Mouse (Mus musculus): Measurements from ENCODE around the gene Adnp. TPM values are rescaled to one million over a fixed set of nuclear protein-coding genes. Genes with fewer than 3 reads are reported as not detected.

Adnp gene
- total RNA-seq, 1 experiment, result 13.2 TPM

DNA sequence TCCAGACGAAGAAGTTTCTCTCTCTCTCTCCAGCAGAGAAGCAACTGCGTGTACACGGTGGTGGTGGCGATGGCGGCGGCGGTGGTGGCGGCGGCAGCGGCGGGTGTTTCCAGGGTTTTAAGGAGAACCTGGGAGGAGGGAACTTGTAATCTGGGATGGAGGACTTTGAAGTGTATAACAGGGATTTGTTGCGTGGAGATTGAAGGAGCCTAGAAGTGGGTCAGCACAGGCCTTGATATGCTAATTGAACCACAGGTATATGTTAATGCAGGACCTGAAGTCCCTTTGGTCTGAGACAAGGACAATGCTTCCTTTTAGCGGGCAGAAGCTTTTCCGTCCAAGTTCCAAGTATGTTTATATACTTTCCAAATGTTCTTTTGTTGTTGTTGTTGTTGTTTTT is 50.6 kb downstream of the Adnp start:
- H3K9ac ChIP-seq (ENCODE audit: insufficient read depth, low read depth, low read length, poor library complexity, severe bottlenecking), result peak overlapping the region; percentile 34; the same call in 1 of the 2 replicates
- H3K4me3 ChIP-seq (ENCODE audit: insufficient read depth in 1 of 2, low read depth in 1 of 2, low read length in 2 of 2, poor library complexity in 1 of 2, severe bottlenecking in 1 of 2), result no peak overlapping the region
- H3K27ac ChIP-seq (ENCODE audit: insufficient read depth, low read depth, low read length, poor library complexity, severe bottlenecking), result no peak overlapping the region; the same call in 1 of the 2 replicates
- no peak for TF ChIP-seq ZC3H11A (IDR thresholded peaks at IDR 0.05; ENCODE audit: borderline replicate concordance, low read depth, low read length)
- TF ChIP-seq MAFK (IDR thresholded peaks at IDR 0.05; ENCODE audit: insufficient read depth, low read depth, low read length), result no peak
- no peak for TF ChIP-seq CHD2 (IDR thresholded peaks at IDR 0.05; ENCODE audit: low read depth, low read length)
- no peak for TF ChIP-seq HCFC1 (IDR thresholded peaks at IDR 0.05; ENCODE audit: borderline replicate concordance, insufficient read depth, low read length)
- no peak for TF ChIP-seq ZNF384 (IDR thresholded peaks at IDR 0.05; ENCODE audit: low read depth, low read length)
- no peaks in the 10 kb centered on the region for H3K36me3 ChIP-seq (ENCODE audit: control insufficient read depth, insufficient read depth, low read length, poor library complexity, severe bottlenecking)
- no peak for DNase-seq (ENCODE audit: low read depth, low spot score)
- no peaks in the 10 kb centered on the region for H3K9me3 ChIP-seq (ENCODE audit: control insufficient read depth, insufficient read depth, low read depth, low read length)
- in situ Hi-C loops (cut with MboI; ENCODE audit: low sequenced_read_pairs in 2 of 2, unreplicated experiment in 2 of 2), result no loop called here
- peaks cover 9 to 48% of the 10 kb centered on the region in 2 experiments; a peak in 3 of 4 replicates for H3K4me1 ChIP-seq (ENCODE audit: control insufficient read depth in 2 of 2, insufficient read depth in 2 of 2, low read length in 2 of 2, poor library complexity in 1 of 2)

- no peak for TF ChIP-seq ZC3H11A (IDR thresholded peaks at IDR 0.05; ENCODE audit: borderline replicate concordance, low read depth, low read length)
- no peak for TF ChIP-seq ZNF384 (IDR thresholded peaks at IDR 0.05; ENCODE audit: low read depth, low read length)
- no peak for TF ChIP-seq HCFC1 (IDR thresholded peaks at IDR 0.05; ENCODE audit: borderline replicate concordance, insufficient read depth, low read length)
- no peak for TF ChIP-seq CHD2 (IDR thresholded peaks at IDR 0.05; ENCODE audit: low read depth, low read length)
- no peak for TF ChIP-seq MAFK (IDR thresholded peaks at IDR 0.05; ENCODE audit: insufficient read depth, low read depth, low read length)
- Histone ChIP-seq H3K9me3 (ENCODE audit: control insufficient read depth, insufficient read depth, low read depth, low read length) (no peaks in the 10 kb centered on the region), H3K4me1 (ENCODE audit: control insufficient read depth in 2 of 2, insufficient read depth in 2 of 2, low read length in 2 of 2, poor library complexity in 1 of 2) (peaks cover 9 to 46% of the 10 kb centered on the region in 2 experiments; a peak in 3 of 4 replicates), H3K36me3 (ENCODE audit: control insufficient read depth, insufficient read depth, low read length, poor library complexity, severe bottlenecking) (no peaks in the 10 kb centered on the region), H3K27ac (ENCODE audit: insufficient read depth, low read depth, low read length, poor library complexity, severe bottlenecking) (no peak overlapping the region), H3K9ac (ENCODE audit: insufficient read depth, low read depth, low read length, poor library complexity, severe bottlenecking) (no peak overlapping the region; the same call in 1 of the 2 replicates), H3K4me3 (ENCODE audit: insufficient read depth in 1 of 2, low read depth in 1 of 2, low read length in 2 of 2, poor library complexity in 1 of 2, severe bottlenecking in 1 of 2) (no peak overlapping the region)
- in situ Hi-C loops (cut with MboI; ENCODE audit: low sequenced_read_pairs in 2 of 2, unreplicated experiment in 2 of 2), result no loop called here
- DNase-seq (ENCODE audit: low read depth, low spot score), result no peak
Measured at GRCm38 (mm10) chr2:168155666-168156065, 51.2 kb downstream of the Adnp start.

- Histone ChIP-seq H3K36me3 (ENCODE audit: control insufficient read depth, insufficient read depth, low read length, poor library complexity, severe bottlenecking) (no peaks in the 10 kb centered on the region), H3K9ac (ENCODE audit: insufficient read depth, low read depth, low read length, poor library complexity, severe bottlenecking) (peak overlapping the region; percentile 68; the same call in 1 of the 2 replicates), H3K4me3 (ENCODE audit: insufficient read depth in 1 of 2, low read depth in 1 of 2, low read length in 2 of 2, poor library complexity in 1 of 2, severe bottlenecking in 1 of 2) (peak overlapping the region; percentile 35 to 58; a peak in 3 of 4 replicates), H3K9me3 (ENCODE audit: control insufficient read depth, insufficient read depth, low read depth, low read length) (no peaks in the 10 kb centered on the region), H3K4me1 (ENCODE audit: control insufficient read depth in 2 of 2, insufficient read depth in 2 of 2, low read length in 2 of 2, poor library complexity in 1 of 2) (peaks cover 9 to 39% of the 10 kb centered on the region in 2 experiments; a peak in 3 of 4 replicates), H3K27ac (ENCODE audit: insufficient read depth, low read depth, low read length, poor library complexity, severe bottlenecking) (no peak overlapping the region; the same call in 1 of the 2 replicates)
- in situ Hi-C loops (cut with MboI; ENCODE audit: low sequenced_read_pairs in 2 of 2, unreplicated experiment in 2 of 2), result no loop called here
- peak; percentile 100 for DNase-seq (ENCODE audit: low read depth, low spot score)
- TF ChIP-seq ZNF384 (IDR thresholded peaks at IDR 0.05; ENCODE audit: low read depth, low read length) (no peak), CHD2 (IDR thresholded peaks at IDR 0.05; ENCODE audit: low read depth, low read length) (no peak), MAFK (IDR thresholded peaks at IDR 0.05; ENCODE audit: insufficient read depth, low read depth, low read length) (no peak), ZC3H11A (IDR thresholded peaks at IDR 0.05; ENCODE audit: borderline replicate concordance, low read depth, low read length) (no peak; the same call in 1 of the 2 replicates), HCFC1 (IDR thresholded peaks at IDR 0.05; ENCODE audit: borderline replicate concordance, insufficient read depth, low read length) (peak; percentile 74)
Measured at GRCm38 (mm10) chr2:168154090-168154881, 52.6 kb downstream of the Adnp start.

GRCm38 (mm10) chr2:168149241-168149640 is 57.7 kb downstream of the Adnp start:
- no peak overlapping the region for H3K27ac ChIP-seq (ENCODE audit: insufficient read depth, low read depth, low read length, poor library complexity, severe bottlenecking)
- in situ Hi-C loops (cut with MboI; ENCODE audit: low sequenced_read_pairs in 2 of 2, unreplicated experiment in 2 of 2), result no loop called here
- no peaks in the 10 kb centered on the region for H3K36me3 ChIP-seq (ENCODE audit: control insufficient read depth, insufficient read depth, low read length, poor library complexity, severe bottlenecking)
- no peak overlapping the region for H3K4me3 ChIP-seq (ENCODE audit: insufficient read depth in 1 of 2, low read depth in 1 of 2, low read length in 2 of 2, poor library complexity in 1 of 2, severe bottlenecking in 1 of 2)
- no peaks in the 10 kb centered on the region for H3K9me3 ChIP-seq (ENCODE audit: control insufficient read depth, insufficient read depth, low read depth, low read length)
- H3K9ac ChIP-seq (ENCODE audit: insufficient read depth, low read depth, low read length, poor library complexity, severe bottlenecking), result no peak overlapping the region
- no peak for DNase-seq (ENCODE audit: low read depth, low spot score)
- TF ChIP-seq CHD2 (IDR thresholded peaks at IDR 0.05; ENCODE audit: low read depth, low read length), result no peak
- TF ChIP-seq MAFK (IDR thresholded peaks at IDR 0.05; ENCODE audit: insufficient read depth, low read depth, low read length), result no peak
- TF ChIP-seq HCFC1 (IDR thresholded peaks at IDR 0.05; ENCODE audit: borderline replicate concordance, insufficient read depth, low read length), result no peak
- TF ChIP-seq ZNF384 (IDR thresholded peaks at IDR 0.05; ENCODE audit: low read depth, low read length), result no peak
- no peak for TF ChIP-seq ZC3H11A (IDR thresholded peaks at IDR 0.05; ENCODE audit: borderline replicate concordance, low read depth, low read length)
- peaks cover 8 to 32% of the 10 kb centered on the region in 2 experiments for H3K4me1 ChIP-seq (ENCODE audit: control insufficient read depth in 2 of 2, insufficient read depth in 2 of 2, low read length in 2 of 2, poor library complexity in 1 of 2)
